Mouse (Mus musculus): Measurements from ENCODE around the gene Slc30a6.
A peak's percentile ranks its signal among the peaks of the same experiment; 100 is the strongest.

Slc30a6 gene

DNA sequence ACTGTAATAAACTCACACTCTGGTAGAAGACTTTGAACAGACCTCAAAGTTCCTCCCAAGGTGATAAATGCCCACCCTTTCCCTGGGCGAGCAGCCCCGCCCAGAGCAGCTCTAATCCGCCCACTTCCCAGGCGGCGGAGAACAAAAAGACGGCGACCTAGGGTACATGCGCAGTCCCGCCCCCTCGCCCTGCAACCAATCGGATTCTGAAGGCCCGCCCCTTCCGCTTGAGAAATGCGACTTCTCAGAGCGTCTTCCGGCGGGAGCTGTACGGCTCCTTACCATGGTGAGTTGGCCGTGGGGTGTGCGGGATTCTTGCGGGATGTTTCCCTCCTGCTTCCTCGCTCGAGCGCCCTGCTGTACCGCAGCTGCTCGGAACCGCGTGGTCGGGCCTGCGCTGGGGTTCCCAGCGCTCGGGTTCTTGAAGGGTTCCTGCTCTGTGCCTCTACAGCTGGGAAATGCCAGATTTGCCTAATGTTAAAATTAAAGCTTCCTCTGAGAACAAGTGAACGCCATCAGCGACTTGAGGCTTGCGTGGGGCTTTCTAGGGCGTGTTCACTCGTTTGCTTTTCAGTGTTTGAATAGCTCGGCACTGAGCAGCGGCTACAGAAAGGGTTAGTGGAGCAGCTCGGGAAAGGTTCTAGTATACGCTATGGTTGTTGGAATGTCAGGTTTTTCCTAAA is at the start of gene Slc30a6:
Gene Slc30a6, plus strand, starts transcription at position 226 of the 683 bp plus-strand sequence.
- peak; percentile 97 for DNase-seq

GRCm38 (mm10) chr17:74363592-74363991 is 31.8 kb upstream of the Slc30a6 start:
- DNase-seq = no peak

GRCm38 (mm10) chr17:74376916-74377315 is 18.5 kb upstream of the Slc30a6 start:
- no peak for DNase-seq

DNA sequence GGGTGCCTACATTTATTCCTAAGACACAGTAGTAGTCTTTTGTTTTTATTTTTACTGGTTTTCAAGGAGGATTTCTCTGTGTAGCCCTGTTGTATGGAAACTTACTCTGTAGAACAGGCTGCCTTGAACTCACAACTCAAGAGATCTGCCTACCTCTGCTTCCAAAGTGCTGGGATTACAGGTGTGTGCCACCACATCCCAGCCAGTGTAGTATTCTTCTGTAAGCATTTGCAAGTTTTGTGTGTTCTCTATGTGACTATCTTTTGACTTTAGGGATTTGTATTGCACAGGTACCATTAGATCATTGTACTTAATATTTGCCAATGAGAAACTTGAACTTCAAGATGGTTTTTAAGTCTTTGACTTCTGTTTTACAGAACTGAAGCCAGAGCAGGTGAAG is 8.8 kb upstream of the Slc30a6 start:
- DNase-seq = no peak

- no peak for DNase-seq
Measured at GRCm38 (mm10) chr17:74389847-74390246, 5.6 kb upstream of the Slc30a6 start.

DNA sequence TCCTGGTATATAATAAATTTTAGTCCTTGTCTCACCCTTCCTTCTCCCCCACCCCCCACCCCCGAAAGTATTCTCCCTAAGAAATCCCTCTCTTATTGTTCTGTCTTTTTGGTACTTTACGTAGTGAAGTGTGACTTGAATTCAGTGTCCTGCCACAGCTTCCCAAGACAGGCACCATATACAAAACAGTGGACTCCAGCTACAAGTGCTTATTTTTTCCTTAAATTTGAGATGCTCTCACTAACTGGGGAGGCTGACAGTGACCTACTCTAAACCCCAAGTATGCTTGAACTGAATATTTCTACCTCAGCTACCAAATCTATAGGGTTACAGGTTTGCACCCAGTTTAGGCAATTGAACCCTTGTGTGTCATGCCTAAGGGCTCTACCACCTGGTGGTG is 1.0 kb upstream of the Slc30a6 start:
- DNase-seq = no peak

GRCm38 (mm10) chr17:74394855-74395254 is 553 bp upstream of the Slc30a6 start:
- DNase-seq = no peak

DNA sequence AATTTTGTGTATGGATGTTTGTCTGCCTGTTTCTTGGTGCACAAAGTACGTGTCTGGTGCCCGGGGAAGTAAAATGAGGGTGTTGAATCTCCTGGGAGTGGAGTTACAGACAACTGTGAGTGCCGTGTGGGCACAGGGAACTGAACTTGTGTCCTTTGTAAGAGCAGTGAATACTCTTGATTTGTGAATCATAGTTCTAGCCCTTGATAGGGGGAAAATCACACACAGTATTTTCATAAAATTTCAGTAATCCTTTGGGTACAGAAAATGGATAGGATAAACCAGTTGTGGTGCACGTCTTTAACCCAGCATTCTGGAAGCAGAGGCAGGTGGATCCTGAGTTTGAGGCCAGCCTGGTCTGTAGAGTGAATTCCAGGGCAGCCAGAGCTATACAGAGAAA is 1.4 kb downstream of the Slc30a6 start:
- no peak for DNase-seq

- no peak for DNase-seq
Measured at GRCm38 (mm10) chr17:74397173-74397572, 1.8 kb downstream of the Slc30a6 start.

- DNase-seq = no peak
Measured at GRCm38 (mm10) chr17:74402486-74403222, 7.2 kb downstream of the Slc30a6 start.

DNA sequence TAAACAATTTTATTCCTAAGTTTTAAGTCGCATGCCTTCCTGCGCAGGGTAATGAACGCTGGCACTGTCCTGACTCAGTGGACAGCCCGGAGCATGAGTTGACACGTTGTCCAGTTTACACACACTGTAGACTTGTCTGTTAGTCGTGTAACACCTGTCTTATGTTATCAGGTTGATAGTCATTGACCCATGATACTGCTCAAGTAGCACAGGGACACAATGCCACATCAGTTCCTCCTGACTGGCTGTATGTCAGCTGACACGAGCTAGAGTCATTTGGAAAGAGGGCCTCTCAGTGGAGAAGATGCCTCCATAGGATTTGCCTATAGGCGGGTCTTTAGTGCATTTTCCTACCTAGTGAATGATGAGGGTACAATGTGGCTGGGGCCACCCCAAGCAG is 11.1 kb downstream of the Slc30a6 start:
- DNase-seq = no peak

GRCm38 (mm10) chr17:74409722-74410121 is 14.3 kb downstream of the Slc30a6 start:
- no peak for DNase-seq

GRCm38 (mm10) chr17:74413324-74413723 is 17.9 kb downstream of the Slc30a6 start:
- no peak for DNase-seq

DNA sequence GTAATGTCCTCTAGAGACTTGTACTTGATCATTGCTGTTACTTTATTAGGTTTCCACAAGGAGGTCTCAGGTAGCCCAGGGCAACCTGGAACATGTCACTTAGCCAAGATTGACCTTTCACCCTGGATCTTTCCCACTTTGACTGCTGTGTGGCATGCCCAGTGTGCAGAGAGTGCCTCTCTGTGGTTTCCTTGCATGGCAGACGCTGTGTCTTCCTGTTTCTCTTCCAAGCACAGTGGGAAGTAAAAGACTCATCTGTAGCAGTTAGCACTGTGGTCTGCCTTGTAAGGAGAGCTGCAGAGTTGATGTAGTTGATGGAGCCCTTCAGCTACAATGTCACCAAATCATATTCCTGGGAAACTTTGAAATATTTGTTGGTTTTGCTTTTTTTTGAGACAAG is 19.3 kb downstream of the Slc30a6 start:
- no peak for DNase-seq

DNA sequence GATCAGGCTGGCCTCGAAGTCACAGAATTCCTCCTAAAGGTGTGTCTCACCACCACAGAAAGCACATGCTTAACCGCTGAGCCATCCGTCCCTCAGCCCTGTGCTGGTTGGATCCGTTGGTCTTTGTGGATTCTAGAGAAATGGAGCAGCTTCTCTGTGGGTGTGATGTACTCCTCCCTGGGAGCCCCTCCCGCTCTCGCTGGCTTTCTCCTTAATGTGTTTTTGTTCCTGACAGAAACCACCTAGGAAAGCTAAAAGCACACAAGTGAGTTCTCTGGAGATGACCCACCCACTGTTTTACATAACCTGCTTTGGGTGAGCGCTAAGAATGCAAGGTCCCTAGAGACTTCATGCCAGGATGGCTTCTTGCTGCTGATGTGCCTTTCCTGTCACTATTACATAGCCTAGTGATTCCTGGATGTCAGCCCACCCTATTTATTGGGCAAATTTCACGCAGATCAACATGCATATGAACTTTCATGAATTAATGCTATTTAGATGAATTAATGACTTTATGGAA is 21.5 kb downstream of the Slc30a6 start:
- no peak for DNase-seq

GRCm38 (mm10) chr17:74418171-74418570 is 22.8 kb downstream of the Slc30a6 start:
- DNase-seq = no peak

- no peak for DNase-seq
Measured at GRCm38 (mm10) chr17:74420656-74421055, 25.2 kb downstream of the Slc30a6 start.

GRCm38 (mm10) chr17:74424401-74425005 is 29.1 kb downstream of the Slc30a6 start:
- DNase-seq = no peak

DNA sequence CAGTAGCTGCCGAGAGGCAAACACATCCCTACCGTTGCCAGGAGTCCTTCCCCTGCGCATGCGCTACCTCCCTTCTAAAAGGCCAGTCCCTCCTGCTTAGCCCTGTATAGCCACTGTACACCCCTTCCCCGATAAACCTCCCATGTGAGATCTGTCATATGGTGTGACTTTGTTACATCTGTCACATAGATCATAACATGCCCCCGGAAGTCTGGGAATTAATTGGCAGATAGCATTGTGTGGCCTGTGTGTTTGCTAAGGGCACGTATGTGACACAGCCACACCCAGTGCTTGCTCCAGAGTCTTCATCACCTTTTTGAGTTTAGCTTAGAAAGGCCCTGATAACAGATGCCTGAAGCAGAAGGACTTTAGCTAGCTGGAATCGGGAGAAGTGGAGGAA is 34.7 kb downstream of the Slc30a6 start:
- no peak for DNase-seq

DNA sequence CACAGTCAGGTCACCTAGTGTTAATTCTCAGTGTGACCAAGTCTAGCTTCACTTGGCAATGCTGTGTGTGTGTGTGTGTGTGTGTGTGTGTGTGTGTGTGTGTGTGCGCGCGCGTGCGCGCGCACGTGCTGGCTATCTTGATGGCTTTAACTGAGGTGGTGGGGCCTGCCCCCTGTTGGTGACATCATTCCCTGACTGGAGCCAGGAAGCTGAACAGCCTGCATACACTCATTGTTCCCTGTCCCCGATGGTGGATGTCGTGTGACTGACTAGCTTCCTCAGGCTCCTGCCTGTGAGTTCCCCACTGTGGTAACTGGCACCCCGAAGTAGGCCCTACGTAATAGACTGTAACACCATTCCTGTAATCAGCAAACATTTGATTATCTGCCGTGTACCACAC is 36.1 kb downstream of the Slc30a6 start:
- peak; percentile 5 for DNase-seq

DNA sequence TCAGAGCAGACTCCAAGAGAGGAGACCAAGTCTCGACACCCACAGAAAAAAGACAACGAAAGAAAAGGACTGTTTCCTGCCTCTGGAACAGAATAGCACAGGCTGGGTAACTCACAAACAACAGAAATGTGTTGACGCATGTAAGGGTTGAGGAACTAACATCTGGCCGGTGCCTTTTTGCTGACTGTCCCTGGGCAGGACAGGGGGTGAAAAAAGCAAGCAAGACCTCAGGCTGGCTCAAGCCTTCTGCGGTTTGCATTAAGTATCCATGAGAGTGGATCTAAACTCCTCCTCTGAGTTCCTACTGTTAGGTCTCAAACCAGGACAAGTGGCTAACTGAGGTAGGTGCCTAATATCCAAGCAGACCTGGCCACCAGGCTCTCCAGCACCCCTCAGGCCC is 37.2 kb downstream of the Slc30a6 start:
- no peak for DNase-seq

DNA sequence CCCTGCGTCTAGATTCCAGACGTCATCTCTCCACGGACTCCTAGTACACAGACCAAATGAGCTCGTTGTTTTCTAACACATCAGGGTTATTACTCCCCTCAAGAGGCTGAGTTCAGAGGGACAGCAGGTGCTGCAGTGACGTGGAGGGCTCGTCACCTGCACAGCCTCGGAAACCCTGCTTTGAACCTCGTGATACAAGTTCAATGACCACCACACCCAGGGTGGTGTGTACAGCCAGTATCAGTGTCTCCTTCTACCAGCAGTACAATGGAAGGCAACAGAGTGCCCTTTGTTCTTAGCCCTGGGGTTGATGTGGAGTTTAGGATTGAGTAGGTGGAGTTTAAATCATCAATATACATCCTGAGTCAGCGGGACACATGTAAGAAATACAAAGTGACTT is 42.4 kb downstream of the Slc30a6 start:
- DNase-seq = no peak

DNA sequence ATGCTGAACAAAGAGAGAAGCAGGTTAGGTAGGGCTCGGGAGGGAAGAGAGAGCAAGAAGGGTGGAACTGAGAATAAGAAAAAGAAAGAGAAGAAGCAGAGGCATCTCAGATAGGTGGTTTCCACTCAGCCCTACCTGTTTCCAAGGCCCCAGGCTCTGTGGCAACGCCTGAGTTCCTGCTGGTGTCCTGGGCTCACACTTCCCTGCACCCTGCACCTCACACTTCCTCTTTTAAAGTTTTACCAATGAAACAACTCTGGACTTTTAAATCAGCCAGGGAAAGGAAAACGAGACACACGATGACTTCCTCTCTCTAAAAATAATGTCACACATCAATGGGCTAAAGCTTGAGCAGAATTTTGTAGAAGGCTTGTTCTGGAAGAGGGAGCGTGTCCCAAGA is 45.1 kb downstream of the Slc30a6 start:
- DNase-seq = no peak

DNA sequence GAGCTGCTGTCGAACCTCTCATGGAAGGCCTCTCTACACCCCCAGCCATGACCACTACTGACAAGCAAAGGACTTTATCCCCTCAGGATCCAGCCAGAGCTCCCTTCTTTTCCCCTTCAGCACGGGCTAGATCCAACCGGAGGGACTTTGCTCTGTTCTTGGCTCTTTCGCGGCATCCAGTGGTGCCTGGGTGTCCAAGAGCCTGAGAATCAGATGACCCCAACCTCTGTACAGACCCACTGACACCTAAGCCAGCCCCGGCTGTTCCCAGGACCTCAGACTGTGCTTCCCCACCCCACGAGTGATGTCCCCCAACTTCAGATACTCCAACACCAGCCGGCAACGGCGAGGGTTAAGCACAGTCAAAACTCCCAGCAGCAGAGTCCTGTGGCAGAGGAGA is 54.4 kb downstream of the Slc30a6 start:
- DNase-seq = no peak
